Mouse (Mus musculus): ENCODE data around the gene Artn.

GRCm38 (mm10) chr4:117896031-117896430 lies 33.5 kb downstream of the Artn start:
- TF ChIP-seq CTCF (IDR thresholded peaks at IDR 0.05; ENCODE audit: borderline replicate concordance, control insufficient read depth, extremely low read depth, insufficient read depth, low read length, poor library complexity) = no peak
- TF ChIP-seq POLR2A (IDR thresholded peaks at IDR 0.05; ENCODE audit: control insufficient read depth, extremely low read depth, insufficient read depth, low read length, poor library complexity) = no peak

All from thymus, adult 2 months (tissue).